Mouse (Mus musculus) neural tube, embryonic 13.5 days (tissue): ENCODE measurements around the gene Zfp462. TPM values are rescaled to one million over a fixed set of nuclear protein-coding genes. Genes with fewer than 3 reads are reported as not detected.
"Not testable (repeated sequence)": the region's sequence is repeated elsewhere in the genome, so short reads cannot be mapped to it uniquely, and the experiment has no call there.

Experiments
- ATAC-seq: fragments of 200-750 bp; cut with Nextera tagmentation; 2 replicates; pipeline ENCODE4 v1.8.0; 2017; ENCODE audit warnings: low read depth, mild to moderate bottlenecking, moderate TSS enrichment, moderate library complexity
- H3K27ac ChIP-seq: fragments of 300-500 bp; sonication (generic); replicated peaks from 2 replicates; pipeline ENCODE4 v1.5.1; 2015; ENCODE audit warnings: moderate library complexity, mild to moderate bottlenecking, inconsistent platforms
- H3K27me3 ChIP-seq: fragments of 300-500 bp; sonication (generic); 2 replicates; pipeline ENCODE4 v1.6.1; 2015; ENCODE audit warnings: mild to moderate bottlenecking, inconsistent platforms
- H3K36me3 ChIP-seq: fragments of 300-500 bp; sonication (generic); 2 replicates; pipeline ENCODE4 v1.6.1; 2015; ENCODE audit warnings: mild to moderate bottlenecking, inconsistent platforms
- H3K4me1 ChIP-seq: fragments of 300-500 bp; sonication (generic); replicated peaks from 2 replicates; pipeline ENCODE4 v1.6.1; 2015; ENCODE audit warnings: inconsistent platforms
- H3K4me2 ChIP-seq: fragments of 300-500 bp; sonication (generic); 2 replicates; pipeline ENCODE4 v1.6.1; 2015; ENCODE audit warnings: inconsistent platforms, mild to moderate bottlenecking, moderate library complexity
- H3K4me3 ChIP-seq: fragments of 300-500 bp; sonication (generic); 2 replicates; pipeline ENCODE4 v1.5.1; 2015; ENCODE audit warnings: mild to moderate bottlenecking, inconsistent platforms
- H3K9ac ChIP-seq: fragments of 300-500 bp; sonication (generic); 2 replicates; pipeline ENCODE4 v1.6.1; 2015; ENCODE audit warnings: moderate library complexity, mild to moderate bottlenecking, inconsistent platforms
- H3K9me3 ChIP-seq: fragments of 300-500 bp; sonication (generic); 2 replicates; pipeline ENCODE4 v1.6.1; 2016; ENCODE audit warnings: inconsistent platforms
- WGBS: fragments of 180-500 bp; shearing (Covaris S2); methylation state at CpG from one replicate; pipeline ENCODE4 v1.1.7; 2015; 5-methylcytosine and 5-hydroxymethylcytosine counted together
- polyA plus RNA-seq: library from polyadenylated mRNA; unstranded; fragments of >200 nt; fragmentation: Nextera tagmentation; extraction: Ambion mirVana; gene quantifications from 2 replicates; pipeline ENCODE4 v1.2.1, GENCODE M21; 2015

The Zfp462 gene
- polyA plus RNA-seq: 15.3 and 18.2 TPM in 2 replicates

DNA sequence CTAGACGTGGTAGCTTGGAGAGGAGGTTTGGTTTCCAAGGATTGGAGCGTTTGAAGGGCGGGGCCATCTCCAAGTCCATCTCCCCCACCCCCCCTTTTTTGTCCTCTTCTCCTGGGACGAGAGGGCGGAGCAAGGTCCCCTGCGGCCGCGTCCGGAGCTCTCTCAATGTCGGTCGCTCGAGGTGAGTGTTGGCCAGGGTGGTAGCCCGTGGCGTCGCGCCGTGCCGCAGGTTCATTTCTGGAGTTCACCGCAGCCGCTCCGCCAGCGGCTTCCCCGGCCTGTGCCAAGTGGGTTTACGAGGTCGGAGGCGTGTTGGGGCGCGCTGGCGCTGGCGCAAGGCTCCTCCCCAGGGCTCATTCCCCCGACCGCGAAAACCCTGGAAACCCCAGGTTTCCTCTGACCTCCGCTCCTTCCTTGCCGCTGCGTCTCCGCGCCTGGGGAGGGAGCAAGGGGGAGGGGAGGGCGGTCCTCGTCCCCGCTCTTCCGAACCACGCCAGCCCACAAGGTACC, at the start of gene Zfp462:
TSS of gene Zfp462 (plus strand) at position 128 of the 510 bp plus-strand sequence.
- no peaks in the 10 kb centered on the region for H3K27me3 ChIP-seq
- peak within 1 kb of the TSS; percentile 100 for H3K27ac ChIP-seq
- H3K9me3 ChIP-seq: no peaks in the 10 kb centered on the region
- peak within 1 kb of the TSS; percentile 88 for H3K4me3 ChIP-seq
- under 1% methylated on average over 43 of the region's 43 CpGs for WGBS
- ATAC-seq: peak; percentile 44
- H3K4me1 ChIP-seq: peaks cover 6% of the 10 kb centered on the region
- H3K9ac ChIP-seq: peak within 1 kb of the TSS; percentile 99
- no peaks in the 10 kb centered on the region for H3K36me3 ChIP-seq
- peak within 1 kb of the TSS; percentile 90 for H3K4me2 ChIP-seq

DNA sequence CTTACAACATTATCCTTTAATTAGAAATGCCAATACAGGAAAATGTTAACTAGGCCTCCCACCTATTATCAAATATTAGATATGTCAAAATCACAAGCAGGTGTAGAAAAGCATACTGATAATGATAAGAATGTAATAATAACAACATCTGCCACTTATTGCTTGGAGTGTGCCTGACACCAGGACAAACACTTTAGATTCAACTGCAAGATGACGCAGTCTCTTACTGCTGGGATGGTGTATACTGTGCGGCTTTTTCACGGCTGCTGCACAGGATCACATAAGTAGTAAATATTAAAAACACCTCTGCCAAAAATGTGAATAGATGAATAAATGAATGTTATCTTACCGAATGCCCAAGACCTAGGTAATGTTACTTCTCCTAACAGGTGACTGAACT, 48.8 kb upstream of the Zfp462 start:
- Histone ChIP-seq H3K4me2 (no peak overlapping the region), H3K27ac (no peak overlapping the region), H3K36me3 (no peaks in the 10 kb centered on the region), H3K27me3 (no peaks in the 10 kb centered on the region), H3K4me1 (peaks cover 15% of the 10 kb centered on the region), H3K9me3 (no peaks in the 10 kb centered on the region; the same call in 1 of the 2 replicates), H3K4me3 (no peak overlapping the region), H3K9ac (no peak overlapping the region)
- WGBS: 85% methylated on average over 4 of the region's 4 CpGs
- ATAC-seq: no peak

DNA sequence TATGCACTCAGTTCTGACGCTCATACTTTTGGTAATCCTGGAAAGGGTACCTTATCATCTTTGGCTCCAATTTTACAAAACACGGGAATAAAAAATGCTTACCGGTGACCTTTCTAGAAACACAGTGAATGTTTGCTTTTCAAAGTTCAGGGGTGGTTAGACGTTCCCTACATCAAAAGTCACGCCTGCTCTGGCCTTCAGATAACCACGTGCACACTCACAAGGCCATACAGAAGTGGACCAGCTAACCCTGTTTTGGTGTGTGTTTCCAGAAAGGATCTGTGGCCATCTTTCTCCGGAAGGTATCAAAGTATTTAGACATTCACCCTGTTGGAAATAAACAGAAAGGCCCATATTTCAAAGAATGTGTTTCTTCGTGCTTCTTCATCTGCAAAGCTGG, 40.2 kb upstream of the Zfp462 start:
- Histone ChIP-seq H3K9me3 (no peaks in the 10 kb centered on the region), H3K4me1 (no peaks in the 10 kb centered on the region), H3K4me3 (no peak overlapping the region), H3K27ac (no peak overlapping the region), H3K9ac (no peak overlapping the region), H3K36me3 (no peaks in the 10 kb centered on the region), H3K27me3 (no peaks in the 10 kb centered on the region), H3K4me2 (no peak overlapping the region)
- no peak for ATAC-seq
- WGBS: 69% methylated on average over 8 of the region's 8 CpGs

DNA sequence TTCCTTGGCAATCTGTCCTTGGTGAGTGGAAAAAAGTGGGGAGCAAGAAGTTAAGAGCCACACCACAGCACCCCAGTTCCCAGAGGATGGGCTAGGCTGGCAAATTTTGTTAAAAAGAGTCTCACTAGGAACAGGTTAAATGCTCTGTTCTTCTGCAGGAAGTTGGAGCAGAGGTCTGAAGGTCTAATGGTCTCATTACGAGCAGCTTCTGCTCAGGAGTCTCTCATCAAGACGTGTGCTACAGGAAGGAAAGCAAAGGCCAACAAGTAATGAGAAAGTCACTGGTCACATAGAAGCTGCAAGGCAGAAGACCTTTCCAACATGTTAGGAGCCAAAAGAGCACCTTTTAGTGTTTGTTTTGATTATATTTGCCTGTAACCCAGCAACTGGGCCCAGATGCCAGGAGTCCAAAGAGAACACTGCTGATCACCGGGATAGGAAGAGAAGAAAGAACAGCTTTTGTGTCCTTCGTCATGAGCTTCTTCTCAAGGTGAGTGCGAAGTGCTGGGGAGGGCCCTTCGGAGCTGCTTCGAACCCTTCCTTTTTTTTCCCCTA, 39.4 kb upstream of the Zfp462 start:
- ATAC-seq: no peak
- Histone ChIP-seq H3K4me1 (no peaks in the 10 kb centered on the region), H3K4me2 (no peak overlapping the region), H3K9ac (no peak overlapping the region), H3K36me3 (no peaks in the 10 kb centered on the region), H3K27me3 (no peaks in the 10 kb centered on the region), H3K4me3 (no peak overlapping the region), H3K9me3 (no peaks in the 10 kb centered on the region), H3K27ac (no peak overlapping the region)
- 83% methylated on average over 7 of the region's 7 CpGs for WGBS

DNA sequence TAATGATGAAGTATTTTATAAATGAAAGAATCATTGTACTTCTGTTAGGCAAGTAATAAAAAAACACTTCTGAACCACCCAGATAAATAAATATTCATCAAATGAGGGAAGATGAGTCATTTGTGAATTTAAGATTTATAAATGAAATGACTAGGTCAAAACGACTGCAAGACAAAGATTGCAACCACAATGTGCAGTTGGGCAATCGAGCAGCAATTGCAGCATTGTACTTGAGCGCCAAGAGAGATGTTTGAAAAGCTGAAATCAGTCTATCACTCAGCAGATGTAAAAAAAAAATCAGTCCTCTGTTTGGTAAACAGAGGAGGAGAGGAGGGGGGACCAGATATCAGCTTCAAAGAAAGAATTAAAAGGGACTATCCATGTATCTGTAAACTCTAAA, 34.5 kb upstream of the Zfp462 start:
- WGBS: 87% methylated on average over 3 of the region's 3 CpGs
- Histone ChIP-seq H3K4me2 (no peak overlapping the region), H3K9me3 (no peaks in the 10 kb centered on the region)

DNA sequence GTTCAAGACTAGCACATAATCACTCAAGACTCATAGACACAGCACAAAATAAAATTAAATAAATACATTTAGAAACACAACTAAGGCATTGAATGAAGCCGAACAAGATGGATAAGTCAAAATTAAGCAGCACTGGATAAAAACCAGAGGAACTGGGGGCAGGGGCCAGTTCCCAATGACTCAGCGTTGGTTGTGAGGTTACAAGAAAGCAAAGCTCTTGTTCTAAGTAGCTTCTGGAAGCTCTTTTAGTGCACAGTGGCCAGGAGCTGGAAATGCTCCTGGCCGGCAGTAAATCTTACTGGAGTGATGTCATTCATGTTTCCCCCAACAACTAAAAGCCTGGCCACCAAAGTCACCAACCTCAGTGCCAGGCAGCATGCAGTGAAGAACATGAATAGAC, 26.6 kb upstream of the Zfp462 start:
- Histone ChIP-seq H3K9ac (no peak overlapping the region), H3K4me3 (no peak overlapping the region), H3K4me1 (no peaks in the 10 kb centered on the region), H3K9me3 (no peaks in the 10 kb centered on the region), H3K27ac (no peak overlapping the region), H3K4me2 (no peak overlapping the region), H3K27me3 (no peaks in the 10 kb centered on the region), H3K36me3 (no peaks in the 10 kb centered on the region)
- WGBS: 85% methylated on average over 3 of the region's 3 CpGs
- no peak for ATAC-seq

More for the DNA sequence above, 34.5 kb upstream of the Zfp462 start:
- Histone ChIP-seq H3K4me1 (no peaks in the 10 kb centered on the region), H3K9ac (no peak overlapping the region), H3K36me3 (no peaks in the 10 kb centered on the region), H3K4me3 (no peak overlapping the region), H3K27me3 (no peaks in the 10 kb centered on the region), H3K27ac (no peak overlapping the region)
- no peak for ATAC-seq

DNA sequence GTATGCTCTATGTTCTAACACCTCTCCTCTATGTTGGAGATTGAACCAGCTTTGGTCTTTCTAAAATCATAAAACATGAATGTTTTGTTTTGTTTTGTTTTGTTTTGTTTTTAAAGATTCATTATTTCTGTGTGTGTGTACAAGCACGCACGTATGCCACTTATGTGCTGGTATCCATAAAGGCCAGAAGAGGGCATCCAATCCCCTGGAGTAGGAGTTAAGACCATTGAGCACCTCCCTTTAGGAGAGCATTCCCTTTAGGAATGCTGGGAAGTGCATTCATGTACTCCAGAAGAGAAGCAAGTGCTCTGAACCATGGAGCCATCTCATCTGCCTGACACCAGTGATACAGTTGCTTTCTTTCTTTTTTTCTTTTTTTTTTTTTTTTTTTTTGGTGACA, 21.5 kb upstream of the Zfp462 start:
- WGBS: 96% methylated on average over 2 of the region's 2 CpGs
- H3K4me2 ChIP-seq: no peak overlapping the region
- H3K4me3 ChIP-seq: no peak overlapping the region
- H3K9ac ChIP-seq: no peak overlapping the region
- no peaks in the 10 kb centered on the region for H3K9me3 ChIP-seq
- no peak overlapping the region for H3K27ac ChIP-seq
- ATAC-seq: no peak
- H3K27me3 ChIP-seq: no peaks in the 10 kb centered on the region
- no peaks in the 10 kb centered on the region for H3K4me1 ChIP-seq
- H3K36me3 ChIP-seq: no peaks in the 10 kb centered on the region

DNA sequence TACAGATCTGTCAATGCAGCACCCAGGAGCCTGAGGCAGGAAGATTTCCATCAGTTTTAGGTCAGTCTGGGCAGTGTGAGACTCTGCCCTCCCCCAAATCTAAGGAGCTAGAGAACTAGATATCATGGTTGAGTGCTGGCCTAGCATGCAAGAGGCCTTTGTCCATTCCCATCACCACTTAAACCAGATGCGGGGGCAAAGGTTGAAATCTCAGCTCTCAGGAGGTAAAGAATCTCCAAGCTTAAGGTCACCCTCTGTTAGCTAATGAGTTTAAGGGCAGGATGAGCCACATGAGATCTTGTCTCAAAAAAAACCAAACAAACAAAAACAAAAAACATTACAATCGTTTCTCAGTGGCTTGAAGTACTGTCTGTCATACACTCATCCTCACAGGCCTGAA, 20.5 kb upstream of the Zfp462 start:
- no peak for ATAC-seq
- no peak overlapping the region for H3K4me3 ChIP-seq
- no peaks in the 10 kb centered on the region for H3K9me3 ChIP-seq
- no peaks in the 10 kb centered on the region for H3K4me1 ChIP-seq
- H3K27me3 ChIP-seq: no peaks in the 10 kb centered on the region
- H3K36me3 ChIP-seq: no peaks in the 10 kb centered on the region
- H3K27ac ChIP-seq: no peak overlapping the region
- no peak overlapping the region for H3K4me2 ChIP-seq
- WGBS: 89% methylated on average over 2 of the region's 2 CpGs
- H3K9ac ChIP-seq: no peak overlapping the region

DNA sequence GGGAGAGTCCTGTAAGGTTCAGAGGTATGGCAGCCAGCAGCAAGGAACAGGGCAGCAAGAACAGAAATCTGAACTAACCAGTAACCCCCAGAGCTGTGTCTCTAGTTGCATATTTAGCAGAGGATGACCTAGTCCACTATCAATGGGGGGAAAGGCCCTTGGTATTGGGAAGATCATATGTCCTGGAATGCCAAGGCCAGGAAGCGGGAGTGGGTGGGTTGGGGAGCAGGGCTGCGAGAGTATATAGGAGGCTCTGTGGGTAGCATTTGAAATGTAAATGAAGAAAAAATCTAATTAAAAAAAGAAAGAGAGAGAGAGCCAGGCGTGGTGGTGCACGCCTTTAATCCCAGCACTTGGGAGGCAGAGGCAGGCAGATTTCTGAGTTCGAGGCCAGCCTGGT, 18.4 kb upstream of the Zfp462 start:
- ATAC-seq, H3K4me1 ChIP-seq, H3K27ac ChIP-seq, H3K9ac ChIP-seq, H3K36me3 ChIP-seq, H3K27me3 ChIP-seq, H3K4me3 ChIP-seq, H3K4me2 ChIP-seq, H3K9me3 ChIP-seq: not testable (repeated sequence)
- WGBS: 85% methylated on average over 5 of the region's 5 CpGs

DNA sequence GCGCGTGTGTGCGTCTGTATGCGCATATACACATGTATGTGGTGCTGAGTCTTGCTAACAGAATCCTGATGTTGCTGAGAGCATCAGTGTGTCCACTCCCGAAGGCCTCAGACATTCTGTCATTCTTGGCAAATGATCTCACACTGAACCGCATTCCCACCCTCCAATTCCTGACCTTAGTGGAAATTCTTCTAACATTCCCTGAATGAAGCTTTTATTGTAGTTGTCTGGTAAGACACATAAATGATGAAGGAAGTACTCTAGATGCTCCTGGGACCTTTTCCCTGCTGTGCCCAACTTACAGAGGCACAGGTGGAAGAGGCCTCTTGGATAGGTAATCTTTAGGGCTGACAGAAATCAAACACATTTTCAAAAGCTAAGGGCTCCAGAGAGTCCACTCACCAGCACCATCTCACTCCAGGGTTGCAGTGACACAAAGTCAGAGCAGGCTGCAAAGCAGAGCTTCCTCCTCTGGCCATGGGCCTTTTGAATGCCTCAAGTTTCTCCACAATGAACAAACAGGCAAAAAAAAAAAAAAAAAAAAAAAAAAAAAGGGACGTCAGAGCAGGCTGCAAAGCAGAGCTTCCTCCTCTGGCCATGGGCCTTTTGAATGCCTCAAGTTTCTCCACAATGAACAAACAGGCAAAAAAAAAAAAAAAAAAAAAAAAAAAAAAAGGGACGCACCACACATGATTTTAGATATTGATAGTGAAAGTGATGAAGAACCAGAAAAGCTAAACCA, 17.4 kb upstream of the Zfp462 start:
- not testable (repeated sequence) for H3K27me3 ChIP-seq, H3K9me3 ChIP-seq, ATAC-seq, H3K4me3 ChIP-seq, H3K27ac ChIP-seq, H3K4me2 ChIP-seq, H3K36me3 ChIP-seq, H3K4me1 ChIP-seq, H3K9ac ChIP-seq
- WGBS: 82% methylated on average over 8 of the region's 8 CpGs

DNA sequence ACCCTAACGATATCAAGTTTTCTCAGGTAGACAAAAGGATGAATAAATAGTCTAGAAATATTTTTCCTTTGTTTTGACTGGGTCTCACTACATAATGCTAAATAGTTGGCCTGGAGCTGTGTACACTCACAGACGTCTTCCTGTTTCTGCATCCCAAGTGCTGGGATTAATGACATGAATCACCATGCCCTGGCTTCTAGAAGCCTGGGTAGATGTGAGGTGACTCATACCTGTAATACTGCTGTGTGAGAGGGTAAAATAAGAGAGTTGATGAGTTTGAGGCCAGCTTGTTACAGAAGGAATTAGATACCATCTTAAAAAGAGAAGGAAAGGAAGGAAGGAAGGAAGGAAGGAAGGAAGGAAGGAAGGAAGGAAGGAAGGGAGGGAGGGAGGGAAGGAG, 15.2 kb upstream of the Zfp462 start:
- Histone ChIP-seq H3K4me2 (no peak overlapping the region), H3K4me1 (no peaks in the 10 kb centered on the region), H3K27me3 (no peaks in the 10 kb centered on the region), H3K27ac (no peak overlapping the region), H3K9ac (no peak overlapping the region), H3K4me3 (no peak overlapping the region), H3K9me3 (no peaks in the 10 kb centered on the region), H3K36me3 (no peaks in the 10 kb centered on the region)
- 71% methylated on average over 2 of the region's 2 CpGs for WGBS
- no peak for ATAC-seq

DNA sequence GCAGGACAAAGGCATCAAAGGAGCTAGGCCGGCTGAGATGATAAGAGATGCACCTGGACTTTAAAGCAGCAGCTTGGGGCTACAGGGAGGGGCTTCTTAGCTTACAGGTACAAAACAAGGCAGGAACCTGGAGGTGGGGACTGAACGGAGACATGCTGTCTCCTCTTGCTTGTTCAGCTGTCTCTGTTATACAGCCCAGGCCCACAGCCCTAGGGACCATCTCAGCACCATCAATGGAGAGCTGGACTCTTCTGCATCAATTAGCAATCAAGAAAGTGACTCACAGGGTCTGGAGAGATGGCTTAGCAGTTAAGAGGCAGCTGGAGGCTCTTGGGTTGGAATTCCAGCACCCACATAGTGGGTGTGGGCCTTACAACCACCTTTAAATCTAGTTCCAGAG, 12.2 kb upstream of the Zfp462 start:
- Histone ChIP-seq H3K36me3 (no peaks in the 10 kb centered on the region), H3K27ac (no peak overlapping the region), H3K9me3 (no peaks in the 10 kb centered on the region), H3K9ac (no peak overlapping the region), H3K4me2 (no peak overlapping the region), H3K27me3 (no peaks in the 10 kb centered on the region), H3K4me3 (no peak overlapping the region), H3K4me1 (no peaks in the 10 kb centered on the region)
- 42% methylated on average over 2 of the region's 2 CpGs for WGBS
- no peak for ATAC-seq

DNA sequence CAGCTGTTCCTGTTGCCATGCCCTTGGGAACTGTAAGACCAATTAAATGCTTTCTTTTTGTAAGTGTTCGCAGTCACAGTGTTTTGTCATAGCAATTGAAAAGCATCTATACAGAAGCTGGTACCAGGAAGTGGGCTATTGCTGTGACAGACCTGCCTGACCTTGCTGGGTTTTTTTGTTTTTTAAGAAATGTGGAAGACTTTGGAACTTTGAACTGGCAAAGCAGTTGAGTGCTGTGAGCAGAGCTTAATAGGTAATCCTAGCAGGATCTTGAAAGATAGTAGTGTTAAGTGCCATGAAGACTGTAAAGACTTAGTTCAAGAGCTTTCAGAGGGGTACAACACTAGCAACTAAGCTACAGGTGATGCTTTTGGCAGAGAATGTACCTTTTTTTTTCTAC, 7.7 kb upstream of the Zfp462 start:
- WGBS: 80% methylated on average over 1 of the region's 1 CpGs
- H3K27me3 ChIP-seq: no peaks in the 10 kb centered on the region
- no peak overlapping the region for H3K4me3 ChIP-seq
- H3K36me3 ChIP-seq: no peaks in the 10 kb centered on the region
- no peak for ATAC-seq
- no peaks in the 10 kb centered on the region for H3K4me1 ChIP-seq
- no peak overlapping the region for H3K9ac ChIP-seq
- H3K9me3 ChIP-seq: no peaks in the 10 kb centered on the region
- H3K27ac ChIP-seq: no peak overlapping the region
- H3K4me2 ChIP-seq: no peak overlapping the region
